Mouse (Mus musculus) E14TG2a.4 (cell line): ENCODE data around the gene Mmp11.

Experiments
- CTCF ChIP-seq: conservative IDR thresholded peaks from 2 replicates; pipeline ENCODE4 v1.5.1; 2014; ENCODE audit warnings: low read length
- NANOG ChIP-seq: IDR thresholded peaks from 2 replicates; pipeline ENCODE4 v1.6.1; 2014; ENCODE audit warnings: borderline replicate concordance, low read length, mixed read lengths
- POU5F1 ChIP-seq: IDR thresholded peaks from 2 replicates; pipeline ENCODE4 v1.6.1; 2014; ENCODE audit warnings: low read length, borderline replicate concordance

- TF ChIP-seq CTCF (no peak), POU5F1 (no peak), NANOG (no peak)
Observed at GRCm38 (mm10) chr10:75915557-75915956, 20.7 kb downstream of the Mmp11 start.
